Mouse (Mus musculus) heart, adult 2 months (tissue): ENCODE results near the gene H2-Q7.

Experiments used
- CTCF ChIP-seq: fragments of 200-600 bp; IDR thresholded peaks from 2 replicates; pipeline ENCODE4 v1.8.1; 2022; ENCODE audit warnings: antibody characterized with exemption, mild to moderate bottlenecking, moderate library complexity
- POLR2A ChIP-seq: fragments of 200-500 bp; IDR thresholded peaks from 2 replicates; pipeline ENCODE4 v1.6.1; 2011; ENCODE audit warnings: mild to moderate bottlenecking, low read depth, low read length, control low read depth; ENCODE audit not compliant: insufficient read depth

- no peak for TF ChIP-seq CTCF
- TF ChIP-seq POLR2A, result no peak
Measured at GRCm38 (mm10) chr17:35485702-35486101, 46.7 kb downstream of the H2-Q7 start.
